Mouse (Mus musculus): ENCODE measurements around the gene Drc1.

The Drc1 gene

DNA sequence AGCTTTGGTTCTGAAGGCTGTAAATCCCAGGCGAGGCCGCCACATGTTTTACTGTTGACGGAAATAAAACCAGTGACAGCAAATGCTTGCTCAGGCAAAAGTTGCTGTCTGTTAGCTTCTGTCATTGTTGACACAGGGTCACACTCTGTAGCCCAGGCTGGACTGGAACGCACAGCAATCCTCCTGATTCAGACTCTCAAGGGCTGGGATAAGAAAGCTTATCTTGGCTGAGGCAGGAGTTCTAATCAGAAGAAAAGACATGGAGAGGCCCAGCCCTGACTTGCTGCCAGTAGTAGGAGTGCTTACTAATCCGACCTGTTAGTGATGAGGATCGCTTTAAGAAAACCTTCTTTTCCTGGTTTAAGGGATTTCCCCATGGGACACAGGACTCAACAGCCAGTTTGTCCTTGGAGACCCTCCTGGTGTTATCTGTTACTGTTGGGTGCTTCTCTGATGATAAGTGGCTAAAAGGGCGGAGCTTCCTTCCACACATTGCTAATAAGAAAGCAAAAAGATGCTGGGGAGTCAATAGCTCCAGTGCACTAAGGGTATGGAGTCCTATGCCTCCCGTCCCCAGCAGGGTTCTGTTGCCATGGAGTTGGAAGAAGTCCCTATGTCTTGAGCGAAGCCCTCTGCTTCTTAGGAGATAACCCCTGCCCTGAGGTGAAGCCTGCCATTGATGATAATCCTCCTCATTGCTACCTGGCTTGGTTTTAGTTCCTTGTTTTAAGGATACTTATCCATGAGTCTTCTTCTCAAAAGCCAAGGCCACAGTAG is 6.1 kb downstream of the Drc1 start:
- DNase-seq, result no peak

DNA sequence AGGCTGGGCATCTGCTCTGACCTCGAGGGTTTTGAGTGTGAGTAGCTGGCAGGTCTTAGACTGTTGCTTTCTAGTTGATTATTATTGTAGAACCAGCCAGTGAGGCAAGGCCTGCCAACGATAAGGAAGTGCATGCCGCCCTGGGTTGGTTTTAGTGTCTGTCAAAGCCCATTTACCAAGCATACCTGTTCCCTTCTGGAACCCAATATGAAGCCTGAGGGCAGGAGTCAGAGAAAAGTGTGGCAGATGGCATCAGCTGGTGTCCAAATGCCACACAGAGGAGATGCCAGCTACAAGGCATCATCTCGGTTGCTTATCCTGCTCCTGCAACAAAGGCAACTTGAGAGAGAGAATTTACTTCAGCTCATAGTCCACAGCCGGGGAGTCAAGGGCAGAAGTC is 59.6 kb downstream of the Drc1 start:
- DNase-seq, result no peak

DNA sequence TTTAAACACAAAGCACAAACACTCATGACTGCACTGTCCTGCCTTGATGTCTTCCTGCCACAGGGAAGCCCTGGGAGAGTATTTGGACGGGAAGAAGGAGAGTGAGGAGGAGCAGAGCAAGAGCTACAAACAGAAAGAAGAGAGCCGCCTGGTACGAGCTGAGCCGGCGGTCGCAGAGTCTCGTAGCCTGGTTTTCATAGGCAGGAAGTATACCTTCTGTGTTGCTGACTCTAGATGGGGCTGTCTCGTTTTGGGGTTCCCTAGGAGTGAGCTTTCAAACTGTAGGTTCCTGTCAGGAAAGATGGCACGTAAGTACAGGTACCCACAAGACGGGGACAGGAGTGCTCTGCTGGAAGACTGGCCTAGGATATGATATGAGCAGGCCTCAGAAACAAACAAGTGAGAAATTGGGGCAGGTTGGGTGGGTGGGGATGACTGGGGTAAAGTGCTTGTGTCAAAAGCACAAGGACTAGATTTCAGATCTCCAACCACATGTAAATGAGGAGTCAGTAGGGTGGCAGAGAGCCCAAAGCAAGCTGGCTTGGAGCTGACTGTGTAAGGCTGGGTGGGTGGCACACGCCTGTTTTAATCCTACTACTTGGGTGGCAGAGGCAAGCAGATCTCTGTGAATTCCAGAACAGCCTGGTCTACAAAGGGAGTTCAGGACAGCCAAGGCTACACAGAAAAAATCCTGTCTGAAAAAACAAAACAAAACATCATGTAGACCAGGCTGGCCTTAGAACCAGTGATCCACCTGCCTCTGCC is 60.6 kb downstream of the Drc1 start:
- no peak for DNase-seq

DNA sequence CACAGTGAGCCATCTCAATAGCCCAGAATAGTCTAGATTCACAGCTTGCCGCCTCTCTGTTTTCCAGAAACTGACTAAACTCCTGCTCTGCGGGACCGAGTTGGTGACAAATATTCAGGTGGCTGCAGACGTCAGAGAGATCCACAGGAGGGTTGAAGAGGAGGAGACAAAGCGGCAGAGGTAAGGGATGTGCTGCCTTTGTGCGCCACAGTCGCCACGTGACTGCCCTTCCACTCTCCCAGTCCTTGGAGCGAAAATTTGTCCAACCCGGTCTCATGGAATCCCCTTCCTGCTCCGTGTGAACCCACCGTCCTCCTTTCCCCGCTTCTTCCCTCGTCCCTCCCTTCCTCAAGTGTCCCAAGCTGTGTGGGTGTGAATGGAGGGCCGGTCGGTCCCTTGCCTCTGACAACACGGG is 61.4 kb downstream of the Drc1 start:
- no peak for DNase-seq

DNA sequence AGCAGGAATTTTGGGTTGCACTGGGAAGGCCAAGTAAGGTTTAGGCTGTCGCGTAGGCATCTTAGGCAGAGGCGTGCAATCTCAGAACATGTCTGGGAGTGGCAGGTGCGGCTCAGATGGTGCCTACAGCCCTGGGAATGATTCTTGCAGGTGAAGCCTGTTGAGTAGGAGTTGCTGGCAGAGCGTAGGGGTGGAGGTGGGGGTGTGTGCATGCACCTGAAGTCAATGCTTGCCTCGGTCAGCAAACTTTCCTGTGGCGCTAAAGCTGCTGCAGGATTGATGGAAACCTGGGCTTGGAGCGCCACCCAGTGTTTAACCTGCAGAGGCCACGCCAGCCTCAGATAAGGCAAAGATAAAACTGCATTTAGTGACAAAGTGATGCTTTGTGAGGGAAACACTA is 61.9 kb downstream of the Drc1 start:
- peak; percentile 61 to 62 for DNase-seq

DNA sequence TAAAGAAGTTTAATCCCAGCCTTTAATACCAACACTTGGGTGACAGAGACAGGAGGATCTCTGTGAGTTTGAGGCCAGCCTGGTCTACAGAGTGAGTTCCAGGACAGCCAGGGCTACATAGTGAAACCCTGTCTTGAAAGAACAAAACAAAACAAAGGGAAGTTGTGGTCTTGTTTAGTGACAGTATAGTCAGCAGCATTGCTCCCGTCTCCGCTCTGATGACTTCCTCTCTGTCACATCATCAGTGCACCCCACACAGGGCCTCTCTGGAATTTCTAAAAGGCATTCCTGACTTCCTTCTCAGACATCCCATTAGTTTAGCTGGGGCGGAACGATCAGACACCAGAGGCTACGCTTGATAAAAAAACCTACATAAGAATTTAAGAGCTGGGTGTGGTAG is 62.7 kb downstream of the Drc1 start:
- DNase-seq, result no peak

DNA sequence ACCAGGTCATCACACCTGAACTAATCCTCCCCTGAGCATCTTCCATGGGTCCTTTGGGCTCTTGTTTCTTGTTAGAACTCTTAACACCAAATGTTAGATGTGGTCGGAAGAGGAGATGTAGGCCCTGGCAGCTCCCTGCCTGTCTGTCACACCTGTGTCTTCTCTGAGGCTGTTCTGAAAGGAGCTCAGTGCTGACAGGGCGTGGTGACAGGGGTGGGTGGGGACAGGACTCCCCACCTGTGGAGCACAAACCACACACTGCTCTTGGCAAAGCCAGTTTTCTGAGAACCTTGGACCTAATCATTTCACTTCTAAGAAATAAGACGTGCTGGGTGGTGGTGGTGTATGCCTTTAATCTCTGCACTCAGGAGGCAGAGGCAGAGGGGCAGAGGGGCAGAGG is 72.4 kb downstream of the Drc1 start:
- no peak for DNase-seq

DNA sequence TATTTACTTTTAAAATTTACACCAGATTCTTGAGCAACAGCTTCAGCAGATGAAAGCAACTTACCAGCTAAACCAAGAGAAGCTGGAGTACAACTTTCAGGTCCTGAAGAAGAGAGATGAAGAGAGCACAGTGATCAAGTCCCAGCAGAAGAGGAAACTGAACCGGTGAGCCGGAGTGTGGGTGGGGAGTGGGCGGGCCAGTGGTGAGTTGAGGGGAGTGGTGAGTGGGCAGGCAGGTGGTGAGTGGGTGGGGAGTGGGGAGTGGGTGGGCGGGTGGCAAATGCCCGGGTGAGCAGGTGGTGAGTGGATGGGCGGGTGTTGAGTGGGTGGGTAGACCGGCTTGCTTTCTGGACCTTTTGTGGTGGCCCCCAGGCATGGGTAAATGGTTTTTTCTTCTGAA is 73.9 kb downstream of the Drc1 start:
- no peak for DNase-seq

DNA sequence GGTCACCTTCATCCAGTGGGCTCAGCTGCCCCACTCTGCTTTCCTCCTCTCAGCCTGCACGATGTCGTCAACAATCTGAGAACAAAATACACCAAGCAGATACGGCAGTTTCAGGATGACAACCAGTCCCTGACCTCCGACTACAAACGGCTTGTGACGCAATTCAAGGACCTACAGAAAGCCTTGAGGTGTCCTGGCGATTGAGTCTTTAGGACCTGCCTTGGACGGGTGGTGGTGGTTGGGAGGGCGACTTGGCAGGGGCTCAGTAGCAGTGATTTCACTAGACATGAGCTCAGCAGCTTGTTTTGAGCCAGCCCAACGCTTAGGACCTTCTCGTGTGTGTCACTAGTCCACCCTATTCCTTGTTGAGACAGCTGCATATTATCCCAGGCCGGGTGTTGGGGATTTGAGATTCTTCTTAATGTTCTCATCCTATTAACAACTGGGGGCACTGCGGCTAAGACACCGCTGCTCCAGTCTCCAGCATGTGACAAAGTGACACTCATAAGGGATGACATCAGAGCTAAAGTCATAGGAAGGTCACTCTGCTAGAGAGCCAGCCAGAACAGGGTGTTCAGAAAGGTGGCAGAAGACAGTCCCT is 74.5 kb downstream of the Drc1 start:
- DNase-seq, result no peak

DNA sequence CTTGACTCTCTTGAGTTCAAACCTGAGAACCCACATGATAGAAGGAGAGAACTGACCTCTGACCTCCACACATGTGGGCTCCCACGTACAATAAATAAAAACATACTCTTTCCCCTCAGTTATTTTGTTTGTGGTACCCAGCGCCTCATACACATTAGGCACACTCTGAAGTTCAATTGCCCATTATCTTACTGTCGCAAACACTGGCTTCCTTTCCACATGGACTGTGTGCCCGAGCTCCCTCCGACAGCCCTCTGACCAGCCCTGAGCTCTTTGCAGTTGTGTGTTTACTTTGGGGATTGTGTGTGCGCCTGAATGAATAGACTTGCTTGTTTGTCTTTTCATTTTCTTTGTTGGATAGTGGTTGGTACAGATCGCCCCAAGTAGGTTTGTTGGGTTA is 75.5 kb downstream of the Drc1 start:
- DNase-seq, result no peak

DNA sequence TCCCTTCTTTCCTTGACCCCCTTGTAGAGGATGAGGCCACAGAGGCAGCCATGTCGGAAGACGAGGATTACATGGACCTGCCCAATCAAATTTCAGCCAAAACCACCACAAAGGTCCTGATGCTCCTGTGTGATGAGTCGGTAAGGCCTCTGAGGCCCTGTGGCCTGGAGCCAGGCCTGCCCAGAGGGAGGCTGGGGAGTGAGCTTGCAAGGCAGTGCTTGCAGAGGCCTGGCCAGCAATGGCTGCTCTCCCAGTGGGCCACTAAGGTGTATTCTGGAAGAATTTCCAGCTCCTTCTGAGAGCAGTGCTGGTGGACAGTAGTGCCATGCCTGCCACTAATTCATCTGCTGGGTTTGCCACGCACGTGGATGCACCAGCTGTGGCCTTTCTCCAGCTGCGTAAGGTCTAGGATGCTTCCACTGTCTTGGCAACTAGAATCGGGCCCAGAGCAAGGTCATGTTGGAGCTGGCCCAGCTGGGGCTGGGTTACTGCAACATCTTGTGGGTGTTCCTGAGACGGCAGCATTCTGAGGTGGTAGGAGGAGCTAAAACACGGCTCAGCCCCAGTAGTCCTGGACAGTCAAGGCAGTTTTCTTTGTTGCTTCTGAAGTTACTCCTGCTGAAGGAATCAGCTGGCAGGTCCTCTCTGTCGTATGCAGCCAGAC is 77.4 kb downstream of the Drc1 start:
- DNase-seq, result no peak

DNA sequence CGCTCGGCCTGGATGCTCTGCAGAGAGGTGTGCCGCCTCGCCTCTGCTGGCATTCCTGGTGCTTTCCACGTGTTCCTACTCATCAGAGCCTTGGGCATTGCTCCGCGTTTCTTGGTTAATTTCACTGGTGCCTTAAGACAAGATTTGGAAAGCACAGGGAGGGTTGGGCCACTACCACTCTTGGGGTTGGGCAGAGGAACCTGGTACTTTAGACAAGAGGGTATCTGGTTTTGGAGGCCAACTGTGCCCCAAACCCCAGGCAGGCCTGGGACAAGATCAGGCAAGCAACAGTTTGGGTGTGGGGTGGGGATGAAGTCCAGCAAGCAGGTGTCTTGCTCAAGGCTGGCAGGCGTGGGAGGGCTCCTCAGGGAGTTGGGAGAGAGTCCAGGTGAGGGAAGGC is 86.2 kb downstream of the Drc1 start:
- no peak for DNase-seq

DNA sequence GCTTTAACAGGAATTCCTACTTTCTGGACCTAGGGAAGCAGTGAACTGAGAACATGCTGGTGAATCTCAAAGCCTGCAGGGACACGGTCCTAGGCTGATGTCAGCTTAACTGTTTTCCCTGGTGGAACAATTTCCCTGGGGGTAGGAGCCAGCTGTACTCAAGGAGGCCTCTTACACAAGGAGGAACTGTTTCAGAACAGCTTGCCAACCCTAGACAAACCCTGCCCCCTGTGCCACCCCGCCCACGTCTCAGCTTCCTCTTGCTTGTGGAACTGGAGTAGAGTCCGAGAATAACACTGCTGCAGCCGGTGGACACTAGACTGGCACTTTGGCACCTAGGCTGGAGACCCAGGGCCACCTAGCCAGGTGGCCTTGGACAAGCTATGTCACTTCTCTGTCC is 88.2 kb downstream of the Drc1 start:
- no peak for DNase-seq

DNA sequence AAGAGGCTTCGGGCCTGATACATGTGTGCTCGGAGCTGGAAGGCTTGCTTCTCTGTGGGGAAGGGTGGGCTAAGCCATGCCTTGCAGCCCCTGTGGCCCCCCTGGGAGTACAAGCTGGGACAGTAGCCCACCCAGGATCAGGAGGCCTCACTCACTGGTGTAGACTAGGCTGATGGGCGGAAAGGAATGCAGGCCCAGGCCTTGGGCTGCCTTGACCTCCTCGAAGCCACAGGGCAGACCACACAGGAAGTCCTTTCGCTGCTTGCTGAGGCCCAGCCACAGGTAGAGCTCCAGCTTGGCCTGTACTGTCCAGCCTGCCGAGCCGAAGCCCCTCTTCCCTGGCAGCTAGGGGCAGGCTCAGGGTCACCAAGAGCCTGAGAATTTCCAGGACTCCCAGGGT is 101.7 kb downstream of the Drc1 start:
- no peak for DNase-seq

DNA sequence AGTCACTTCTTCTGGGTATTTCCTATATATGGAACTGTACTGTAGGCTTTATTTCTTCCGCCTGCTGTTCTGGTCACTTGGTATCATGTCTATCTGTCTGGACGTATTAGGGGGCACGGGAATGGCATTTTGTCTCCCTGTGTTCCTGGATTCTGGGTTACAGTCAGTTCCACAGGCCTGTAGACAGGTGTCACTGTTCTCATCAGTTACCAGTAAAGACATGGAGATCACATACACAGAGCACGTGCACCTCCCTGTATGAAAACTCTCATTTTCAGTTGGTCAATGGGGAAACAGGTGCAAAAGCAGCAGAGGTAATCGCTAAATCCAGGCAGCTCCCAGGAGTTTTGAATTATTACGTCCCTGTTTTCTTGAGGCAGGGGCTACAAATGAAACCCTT is 106.5 kb downstream of the Drc1 start:
- DNase-seq, result no peak

DNA sequence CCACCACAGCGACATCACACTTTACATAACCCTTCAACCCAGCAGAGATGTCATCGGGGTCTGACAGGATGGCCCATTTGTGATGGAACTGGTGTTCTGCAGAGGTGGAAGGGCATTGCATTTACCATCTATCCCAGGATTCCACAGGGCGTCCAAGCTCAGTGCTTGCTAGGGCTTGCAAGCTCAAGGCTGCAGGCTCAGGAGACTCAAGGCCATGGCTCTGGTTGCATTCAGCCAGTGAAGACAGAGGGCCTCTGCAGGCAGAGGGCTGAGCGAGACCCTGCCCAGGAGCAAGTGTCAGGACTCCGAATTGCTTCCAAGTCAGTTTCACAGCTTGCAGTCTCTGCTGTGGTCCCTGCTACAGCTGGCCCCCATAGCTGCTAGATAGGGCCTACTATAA is 108.6 kb downstream of the Drc1 start:
- no peak for DNase-seq

DNA sequence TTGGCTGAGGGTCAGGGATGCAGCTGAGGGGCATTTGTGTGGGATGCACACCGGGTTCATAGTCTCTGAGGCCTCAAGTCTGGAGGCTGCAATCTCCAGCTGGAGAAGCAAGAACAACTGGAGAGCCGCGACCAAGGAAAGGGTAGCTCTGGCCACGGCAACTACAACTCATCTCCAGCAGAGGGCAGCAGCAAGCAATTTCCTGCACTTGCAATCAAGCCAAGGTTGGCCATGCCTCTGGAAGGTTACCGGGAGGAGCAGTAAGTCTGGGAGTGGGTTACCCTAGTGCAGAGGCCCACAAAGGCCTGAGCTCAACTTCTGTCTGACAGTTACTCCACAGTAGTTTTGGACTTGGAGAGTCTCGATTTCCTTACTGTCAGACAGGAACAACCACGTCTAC is 110.3 kb downstream of the Drc1 start:
- peak; percentile 64 to 66 for DNase-seq

DNA sequence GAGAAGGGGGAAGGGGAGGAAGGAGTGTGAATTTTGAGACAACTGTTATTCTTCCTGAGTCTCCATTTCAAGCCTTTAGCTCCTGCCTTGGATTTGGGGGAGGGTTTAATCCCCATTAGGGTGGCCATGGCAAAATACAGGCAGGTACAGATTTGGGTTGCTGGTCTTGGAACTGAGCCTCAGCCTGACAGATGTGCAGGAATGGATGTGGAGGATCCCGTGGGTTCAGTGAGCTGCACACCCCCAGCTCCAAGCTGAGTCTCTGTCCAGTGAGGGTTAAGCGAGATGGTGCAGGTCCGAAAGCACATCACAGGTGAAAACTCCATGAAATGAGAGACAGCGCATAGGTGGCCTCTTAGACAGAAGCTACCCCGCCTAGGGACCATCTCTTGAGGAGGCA is 119.3 kb downstream of the Drc1 start:
- DNase-seq, result no peak

DNA sequence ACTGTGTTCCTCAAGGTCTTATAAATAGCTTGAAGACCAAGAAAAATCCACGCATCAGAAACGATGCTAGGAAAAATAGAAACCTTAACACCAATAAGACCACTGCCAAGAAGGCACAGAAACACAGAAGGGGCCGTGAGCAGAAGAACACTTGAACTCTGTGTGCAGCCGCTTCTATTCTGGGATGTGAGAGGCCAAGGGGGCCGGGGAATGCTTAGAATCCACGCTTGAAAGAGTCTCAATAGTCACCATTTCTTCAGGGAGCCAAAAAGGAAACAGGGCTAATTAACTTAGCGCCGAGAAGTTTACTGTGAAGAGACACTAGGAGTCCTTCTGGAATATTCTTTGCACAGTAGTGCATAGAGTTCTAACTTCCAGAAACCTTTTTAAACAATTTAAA is 120.0 kb downstream of the Drc1 start:
- no peak for DNase-seq

DNA sequence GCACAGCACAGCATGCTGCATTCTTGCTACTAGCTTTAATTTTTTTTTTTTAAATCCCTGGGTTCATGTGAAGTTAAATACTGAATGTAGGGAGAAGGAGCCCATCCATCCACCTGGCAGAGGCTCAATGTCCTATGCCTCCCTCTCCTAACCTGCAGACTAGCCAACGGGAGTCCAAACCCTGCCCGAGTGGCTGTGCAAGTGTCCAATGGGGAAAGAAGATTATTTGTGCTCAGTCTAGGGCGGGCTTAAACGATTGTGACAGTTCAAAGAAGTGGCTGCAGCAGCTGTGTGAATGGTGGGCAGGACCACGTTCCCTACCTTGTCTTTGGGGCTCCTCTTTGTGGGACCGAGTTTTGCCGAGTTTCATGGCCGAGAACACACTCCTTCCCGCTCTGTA is 125.7 kb downstream of the Drc1 start:
- DNase-seq, result no peak

DNA sequence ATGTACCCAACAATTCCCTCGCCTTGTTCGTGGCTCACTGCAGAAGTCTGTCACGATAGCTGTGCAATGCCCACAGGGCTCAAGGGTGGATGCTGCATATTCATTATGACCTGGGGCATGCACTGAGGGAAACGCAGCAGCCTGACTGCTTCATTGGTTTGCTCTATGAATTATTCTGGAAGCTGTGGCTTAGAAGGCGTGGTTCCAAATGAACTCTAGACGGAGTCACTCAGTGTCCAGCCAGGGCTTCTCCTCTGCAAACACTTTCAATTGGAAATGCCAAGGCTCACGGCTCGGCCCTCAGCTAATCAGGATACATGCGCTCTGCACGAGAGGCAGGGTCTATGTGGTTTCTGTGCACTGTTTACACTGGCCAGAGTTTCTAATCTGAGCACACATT is 130.3 kb downstream of the Drc1 start:
- DNase-seq, result no peak

DNA sequence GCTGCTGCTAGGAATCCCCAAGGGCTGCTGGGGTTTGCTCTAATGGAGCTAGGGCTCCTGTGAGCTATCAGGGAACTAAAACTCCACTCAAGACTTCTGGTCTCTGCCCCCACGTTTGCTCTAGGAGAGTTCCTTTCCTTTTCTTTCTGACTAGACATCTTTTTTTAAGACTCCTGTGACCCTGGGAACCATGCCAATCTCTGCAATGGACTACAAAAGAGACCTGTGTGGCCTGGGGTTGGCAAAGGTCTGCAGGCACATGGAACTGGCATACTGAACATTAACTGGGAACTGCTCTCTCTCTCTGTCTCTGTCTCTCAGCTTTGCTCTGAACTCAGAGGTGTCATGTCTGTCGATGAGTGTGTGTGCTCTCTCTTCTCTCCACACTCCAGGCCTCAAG is 134.2 kb downstream of the Drc1 start:
- DNase-seq, result no peak

DNA sequence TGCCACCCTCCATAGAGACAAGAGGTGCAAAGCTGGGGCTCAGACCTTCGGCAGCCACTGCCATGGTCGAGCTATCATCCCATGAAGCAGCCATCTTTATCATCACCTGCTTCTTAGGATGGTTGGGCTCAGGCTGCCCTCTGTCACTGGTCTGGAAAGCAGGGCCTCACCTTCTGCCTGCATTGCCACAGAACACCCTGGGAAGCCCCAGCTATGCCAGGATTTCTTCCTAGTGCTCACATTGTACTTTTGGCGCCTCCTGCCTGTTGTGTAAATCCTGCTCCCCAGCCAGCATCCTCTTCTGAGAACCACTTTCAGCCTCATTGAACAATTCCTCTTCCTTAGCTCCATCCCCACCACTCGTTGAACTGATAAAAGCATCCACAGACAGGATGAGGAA is 134.7 kb downstream of the Drc1 start:
- no peak for DNase-seq
